Mouse (Mus musculus) ES-Bruce4 (cell line): ENCODE measurements around the gene Acsl6. TPM values are rescaled to one million over a fixed set of nuclear protein-coding genes. Genes with fewer than 3 reads are reported as not detected.

Experiments
- H3K27ac ChIP-seq: 2 replicates; pipeline ENCODE4 v1.5.1; 2012; ENCODE audit warnings: low read length, inconsistent platforms; ENCODE audit not compliant: insufficient read depth
- H3K27me3 ChIP-seq: 2 replicates; pipeline ENCODE4 v1.6.1; 2012; ENCODE audit warnings: mild to moderate bottlenecking, low read length, inconsistent platforms; ENCODE audit not compliant: control insufficient read depth, poor library complexity, insufficient read depth, severe bottlenecking
- H3K36me3 ChIP-seq: 2 replicates; pipeline ENCODE4 v1.6.1; 2012; ENCODE audit warnings: inconsistent platforms, mild to moderate bottlenecking, low read length, moderate library complexity; ENCODE audit not compliant: control insufficient read depth, poor library complexity, insufficient read depth, severe bottlenecking
- H3K4me1 ChIP-seq: one replicate; pipeline ENCODE4 v1.8.1; 2011; ENCODE audit warnings: low read length; ENCODE audit not compliant: control insufficient read depth, insufficient read depth
- H3K4me3 ChIP-seq: 2 replicates; pipeline ENCODE4 v1.5.1; 2011; ENCODE audit warnings: low read depth, mild to moderate bottlenecking, low read length
- H3K9ac ChIP-seq: 2 replicates; pipeline ENCODE4 v1.6.1; 2012; ENCODE audit warnings: low read depth, mild to moderate bottlenecking, inconsistent platforms; ENCODE audit not compliant: poor library complexity, severe bottlenecking
- H3K9me3 ChIP-seq: replicated peaks from 2 replicates; pipeline ENCODE4 v1.6.1; 2012; ENCODE audit warnings: mild to moderate bottlenecking, low read length, inconsistent platforms; ENCODE audit not compliant: control insufficient read depth, poor library complexity, insufficient read depth, severe bottlenecking
- CTCF ChIP-seq: IDR thresholded peaks from one replicate; pipeline ENCODE4 v1.8.1; 2011; ENCODE audit warnings: low read depth, low read length
- EP300 ChIP-seq: IDR thresholded peaks from 2 replicates; pipeline ENCODE4 v1.6.1; 2011; ENCODE audit warnings: low read depth, low read length; ENCODE audit not compliant: insufficient read depth
- POLR2A ChIP-seq: IDR thresholded peaks from one replicate; pipeline ENCODE4 v1.8.1; 2011; ENCODE audit warnings: low read length; ENCODE audit not compliant: insufficient read depth
- polyA plus RNA-seq: library from polyadenylated mRNA; stranded (reverse); fragments of >200 nt; gene quantifications from 2 replicates; pipeline ENCODE4 v1.2.4, GENCODE M21; 2011; ENCODE audit warnings: low read depth; ENCODE audit not compliant: missing spikeins, insufficient read depth, insufficient read length

The Acsl6 gene
- polyA plus RNA-seq, 1 experiment, result 3.4 TPM

GRCm38 (mm10) chr11:54304471-54304873 is 874 bp downstream of the Acsl6 start:
- Histone ChIP-seq H3K4me1 (peaks cover 2% of the 10 kb centered on the region), H3K36me3 (no peaks in the 10 kb centered on the region), H3K4me3 (peak overlapping the region; percentile 86), H3K9ac (peak overlapping the region; percentile 71), H3K27ac (no peak overlapping the region), H3K9me3 (no peaks in the 10 kb centered on the region), H3K27me3 (no peaks in the 10 kb centered on the region)
- TF ChIP-seq EP300, result no peak
- TF ChIP-seq CTCF, result no peak
- TF ChIP-seq POLR2A, result no peak

GRCm38 (mm10) chr11:54305331-54305730 is 1.7 kb downstream of the Acsl6 start:
- H3K4me1 ChIP-seq, result peaks cover 2% of the 10 kb centered on the region
- no peak overlapping the region for H3K27ac ChIP-seq
- no peak overlapping the region for H3K9ac ChIP-seq
- no peak overlapping the region for H3K4me3 ChIP-seq
- no peaks in the 10 kb centered on the region for H3K9me3 ChIP-seq
- TF ChIP-seq EP300, result no peak
- no peak for TF ChIP-seq POLR2A
- TF ChIP-seq CTCF, result no peak
- no peaks in the 10 kb centered on the region for H3K36me3 ChIP-seq
- H3K27me3 ChIP-seq, result no peaks in the 10 kb centered on the region

GRCm38 (mm10) chr11:54307139-54307816 is 3.7 kb downstream of the Acsl6 start:
- no peak overlapping the region for H3K4me3 ChIP-seq
- H3K27ac ChIP-seq, result no peak overlapping the region
- no peaks in the 10 kb centered on the region for H3K27me3 ChIP-seq
- no peak overlapping the region for H3K9ac ChIP-seq
- H3K9me3 ChIP-seq, result no peaks in the 10 kb centered on the region
- no peaks in the 10 kb centered on the region for H3K36me3 ChIP-seq
- peaks cover 4% of the 10 kb centered on the region for H3K4me1 ChIP-seq
- TF ChIP-seq EP300, result no peak
- TF ChIP-seq CTCF, result peak; percentile 61

- Histone ChIP-seq H3K27ac (no peak overlapping the region), H3K9ac (no peak overlapping the region), H3K4me3 (no peak overlapping the region), H3K4me1 (peaks cover 1% of the 10 kb centered on the region), H3K27me3 (no peaks in the 10 kb centered on the region), H3K9me3 (no peaks in the 10 kb centered on the region), H3K36me3 (no peaks in the 10 kb centered on the region)
- no peak for TF ChIP-seq POLR2A
- TF ChIP-seq CTCF, result no peak
- TF ChIP-seq EP300, result no peak
These were observed 7.0 kb downstream of the Acsl6 start for GRCm38 (mm10) chr11:54310588-54310987.

GRCm38 (mm10) chr11:54312021-54312420 is 8.4 kb downstream of the Acsl6 start:
- Histone ChIP-seq H3K36me3 (no peaks in the 10 kb centered on the region), H3K9ac (no peak overlapping the region), H3K9me3 (no peaks in the 10 kb centered on the region), H3K27me3 (no peaks in the 10 kb centered on the region), H3K27ac (no peak overlapping the region), H3K4me3 (no peak overlapping the region), H3K4me1 (peaks cover 1% of the 10 kb centered on the region)
- TF ChIP-seq CTCF (no peak), POLR2A (no peak), EP300 (peak; percentile 61; the same call in 1 of the 2 replicates)

- H3K9ac ChIP-seq, result no peak overlapping the region
- H3K9me3 ChIP-seq, result no peaks in the 10 kb centered on the region
- H3K27ac ChIP-seq, result no peak overlapping the region
- H3K4me3 ChIP-seq, result no peak overlapping the region
- no peaks in the 10 kb centered on the region for H3K27me3 ChIP-seq
- H3K36me3 ChIP-seq, result no peaks in the 10 kb centered on the region
- TF ChIP-seq CTCF, result no peak
- no peak for TF ChIP-seq POLR2A
- TF ChIP-seq EP300, result no peak
- H3K4me1 ChIP-seq, result peaks cover 1% of the 10 kb centered on the region
These were observed 9.0 kb downstream of the Acsl6 start for GRCm38 (mm10) chr11:54312603-54313002.
